ENCODE assay signal across 18 mouse cellular contexts in genomic region chr1:55228256-55228884, GRCm38 (mm10).
"Had no signal": no experiment of that assay in that cellular context is flagged by ENCODE, and none has a peak within 500 bp of the region (broad histone marks: within the 10 kb centered on the region; RNA-seq: fewer than 3 reads in every experiment).

No protein-coding gene starts in this region.

- H3K4me3 ChIP-seq: limb, embryonic 10.5 days; liver, embryonic 12.5 days; liver, embryonic 15.5 days; lung, embryonic 15.5 days; midbrain, embryonic 12.5 days; midbrain, embryonic 15.5 days; stomach, embryonic 15.5 days had no signal

- H3K4me2 ChIP-seq: liver, embryonic 12.5 days; liver, embryonic 15.5 days; lung, embryonic 15.5 days; midbrain, embryonic 12.5 days; midbrain, embryonic 15.5 days; stomach, embryonic 15.5 days had no signal

- H3K4me1 ChIP-seq: liver, embryonic 12.5 days; liver, embryonic 15.5 days; stomach, embryonic 15.5 days had no signal

- H3K27ac ChIP-seq: kidney, postnatal 0 days; limb, embryonic 13.5 days; liver, embryonic 12.5 days; liver, embryonic 15.5 days; lung, embryonic 15.5 days; midbrain, embryonic 12.5 days; midbrain, embryonic 15.5 days; stomach, embryonic 15.5 days had no signal

- H3K27me3 ChIP-seq: limb, embryonic 13.5 days; lung, embryonic 15.5 days; midbrain, embryonic 15.5 days; stomach, embryonic 15.5 days had no signal

- H3K9me3 ChIP-seq: limb, embryonic 10.5 days; limb, embryonic 13.5 days; liver, embryonic 12.5 days; liver, embryonic 15.5 days; lung, embryonic 15.5 days; midbrain, embryonic 12.5 days; midbrain, embryonic 15.5 days; stomach, embryonic 15.5 days had no signal

- H3K9ac ChIP-seq: limb, embryonic 13.5 days; liver, embryonic 12.5 days; liver, embryonic 15.5 days; lung, embryonic 15.5 days; midbrain, embryonic 12.5 days; midbrain, embryonic 15.5 days; stomach, embryonic 15.5 days had no signal

- DNase-seq: kidney, postnatal 25 days; layer of hippocampus, adult 9-11 months; liver; lung, adult 18-20 months; lung, postnatal 10 days; retina, postnatal 1 day; right cerebral cortex, postnatal 25 days; spleen, adult 18-20 months; thymus, postnatal 25 days had no signal

- H3K36me3 ChIP-seq: limb, embryonic 10.5 days; limb, embryonic 13.5 days; liver, embryonic 12.5 days; liver, embryonic 15.5 days; lung, embryonic 15.5 days; midbrain, embryonic 12.5 days; midbrain, embryonic 15.5 days; stomach, embryonic 15.5 days had no signal

- ATAC-seq: liver, embryonic 12.5 days; midbrain, embryonic 15.5 days had no signal
